Mouse (Mus musculus) small intestine, adult 2 months (tissue): ENCODE results near the gene Tmem199.

ENCODE experiments used
- CTCF ChIP-seq: fragments of 200-500 bp; IDR thresholded peaks from 2 replicates; pipeline ENCODE4 v1.5.1; 2012; ENCODE audit warnings: low read depth, mild to moderate bottlenecking, control low read depth, inconsistent platforms, low read length, moderate library complexity, mixed read lengths; ENCODE audit not compliant: insufficient replicate concordance, insufficient read length; ENCODE audit errors: extremely low read depth
- POLR2A ChIP-seq: fragments of 200-500 bp; IDR thresholded peaks from 2 replicates; pipeline ENCODE4 v1.6.1; 2012; ENCODE audit warnings: low read depth, mild to moderate bottlenecking, control low read depth, inconsistent platforms, low read length, moderate library complexity

- no peak for TF ChIP-seq CTCF
- no peak for TF ChIP-seq POLR2A
These were observed 28.3 kb downstream of the Tmem199 start for GRCm38 (mm10) chr11:78483639-78484038.
